Mouse (Mus musculus) embryonic facial prominence, embryonic 10.5 days (tissue): ENCODE measurements around the gene Psmb3. TPM values are rescaled to one million over a fixed set of nuclear protein-coding genes. Genes with fewer than 3 reads are reported as not detected.
A peak's percentile ranks its signal among the peaks of the same experiment; 100 is the strongest.

Experiments used
- DNase-seq: peaks from one replicate; pipeline ENCODE4 v3.0.0-alpha.2; 2017; ENCODE audit warnings: low spot score
- H3K27ac ChIP-seq: fragments of 300-500 bp; sonication (generic); replicated peaks from 2 replicates; pipeline ENCODE4 v1.5.1; 2016; ENCODE audit warnings: mild to moderate bottlenecking
- H3K27me3 ChIP-seq: fragments of 300-500 bp; sonication (generic); replicated peaks from 2 replicates; pipeline ENCODE4 v1.6.1; 2016; ENCODE audit warnings: low read depth, mild to moderate bottlenecking; ENCODE audit not compliant: poor library complexity, severe bottlenecking
- H3K36me3 ChIP-seq: fragments of 300-500 bp; sonication (generic); replicated peaks from 2 replicates; pipeline ENCODE4 v1.6.1; 2016; ENCODE audit warnings: mild to moderate bottlenecking, moderate library complexity
- H3K4me1 ChIP-seq: fragments of 300-500 bp; sonication (generic); 2 replicates; pipeline ENCODE4 v1.6.1; 2016
- H3K4me3 ChIP-seq: fragments of 300-500 bp; sonication (generic); 2 replicates; pipeline ENCODE4 v1.5.1; 2016; ENCODE audit warnings: mild to moderate bottlenecking, moderate library complexity
- H3K9me3 ChIP-seq: fragments of 300-500 bp; sonication (generic); 2 replicates; pipeline ENCODE4 v1.6.1; 2016; ENCODE audit warnings: mild to moderate bottlenecking
- WGBS: fragments of 180-500 bp; shearing (Covaris S2); methylation state at CpG from one replicate; pipeline ENCODE4 v1.1.7; 2016; 5-methylcytosine and 5-hydroxymethylcytosine counted together
- polyA plus RNA-seq: library from polyadenylated mRNA; unstranded; fragments of >200 nt; fragmentation: Nextera tagmentation; extraction: Ambion mirVana; gene quantifications from 2 replicates; pipeline ENCODE4 v1.2.1, GENCODE M21; 2016

The Psmb3 gene
- polyA plus RNA-seq, 1 experiment from 2014 or later, result 634 TPM

DNA sequence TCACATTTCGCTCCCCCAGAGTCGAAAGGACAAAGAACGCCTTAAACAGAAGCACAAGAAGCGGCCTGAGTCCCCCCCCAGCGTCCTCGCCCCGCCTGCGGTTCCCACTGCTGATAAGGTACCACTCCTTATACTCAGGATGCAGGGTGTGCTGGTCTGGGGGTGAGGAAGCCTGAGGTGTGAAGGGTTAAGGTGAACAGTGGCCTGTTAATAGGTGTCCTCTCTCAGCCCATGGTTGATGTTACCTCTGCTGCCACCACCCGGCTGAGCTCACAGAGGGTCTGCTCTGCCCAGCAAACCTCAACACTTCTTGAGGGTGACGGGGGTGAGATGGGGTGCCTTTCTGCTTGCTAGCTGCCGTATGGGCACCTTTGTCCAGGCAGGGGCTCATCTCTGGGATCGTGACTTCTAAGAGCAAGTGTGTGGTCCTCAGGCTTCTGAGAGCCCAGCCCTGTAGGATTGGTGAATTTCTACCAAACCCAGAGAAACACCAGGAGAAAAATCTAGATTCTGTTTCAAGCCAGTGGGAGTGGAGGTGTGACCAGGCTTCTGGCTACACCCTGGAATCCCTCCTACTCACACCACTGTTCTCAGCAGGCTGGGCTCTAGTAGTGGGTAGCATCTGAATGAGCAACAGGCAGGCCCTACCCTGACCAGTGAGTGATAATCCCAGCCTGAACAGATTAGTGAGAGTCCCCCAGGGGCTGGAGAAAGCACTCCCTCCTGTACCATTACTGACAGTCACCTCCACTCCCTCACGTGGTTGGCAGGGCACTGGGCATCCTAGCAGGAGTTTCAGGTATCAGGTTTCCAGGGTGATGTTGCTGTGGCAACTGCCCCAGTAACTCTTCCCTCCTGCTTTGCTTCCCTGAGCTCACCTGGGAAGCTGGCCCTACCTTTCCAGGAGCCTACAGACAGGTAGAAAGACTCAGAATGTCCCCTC is 32.7 kb upstream of the Psmb3 start:
- peaks cover 42% of the 10 kb centered on the region for H3K4me1 ChIP-seq
- H3K27ac ChIP-seq, result peak overlapping the region; percentile 66
- 0 out of 2 replicates have a peak overlapping the region, but pooled peaks have one; percentile 5 for H3K4me3 ChIP-seq
- DNase-seq, result no peak
- H3K27me3 ChIP-seq, result no peaks in the 10 kb centered on the region
- peaks cover 100% of the 10 kb centered on the region for H3K36me3 ChIP-seq
- WGBS, result 63% methylated on average over 13 of the region's 13 CpGs
- no peaks in the 10 kb centered on the region for H3K9me3 ChIP-seq

GRCm38 (mm10) chr11:97671177-97671527 is 32.0 kb upstream of the Psmb3 start:
- H3K4me3 ChIP-seq, result no peak overlapping the region
- H3K27me3 ChIP-seq, result no peaks in the 10 kb centered on the region
- H3K9me3 ChIP-seq, result no peaks in the 10 kb centered on the region
- peak overlapping the region; percentile 66 for H3K27ac ChIP-seq
- peaks cover 100% of the 10 kb centered on the region for H3K36me3 ChIP-seq
- H3K4me1 ChIP-seq, result peaks cover 44% of the 10 kb centered on the region
- DNase-seq, result no peak
- WGBS, result 45% methylated on average over 2 of the region's 2 CpGs

DNA sequence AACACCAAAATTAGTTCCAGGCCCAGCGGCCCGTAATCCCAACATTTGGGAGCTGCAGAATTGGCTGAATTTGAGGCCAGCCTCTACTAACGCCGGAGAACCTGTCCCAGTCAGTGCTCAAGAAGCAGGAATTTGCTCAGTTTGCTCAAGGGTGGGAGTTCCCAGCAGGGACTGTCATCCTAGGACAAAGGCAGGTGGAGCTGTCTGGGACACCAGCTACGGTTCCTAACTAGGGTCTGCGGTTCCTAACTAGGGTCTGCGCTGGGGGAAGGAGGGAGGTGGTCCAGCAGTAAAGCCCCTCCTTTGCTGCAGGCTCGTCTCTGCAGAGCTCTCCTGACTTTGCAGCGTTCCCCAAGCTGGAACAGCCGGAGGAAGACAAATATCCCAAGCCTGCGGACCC is 30.1 kb upstream of the Psmb3 start:
- H3K27me3 ChIP-seq, result no peaks in the 10 kb centered on the region
- H3K36me3 ChIP-seq, result peaks cover 100% of the 10 kb centered on the region
- no peak overlapping the region for H3K4me3 ChIP-seq
- WGBS, result 85% methylated on average over 11 of the region's 11 CpGs
- H3K27ac ChIP-seq, result no peak overlapping the region
- peaks cover 55% of the 10 kb centered on the region for H3K4me1 ChIP-seq
- no peak for DNase-seq
- no peaks in the 10 kb centered on the region for H3K9me3 ChIP-seq

DNA sequence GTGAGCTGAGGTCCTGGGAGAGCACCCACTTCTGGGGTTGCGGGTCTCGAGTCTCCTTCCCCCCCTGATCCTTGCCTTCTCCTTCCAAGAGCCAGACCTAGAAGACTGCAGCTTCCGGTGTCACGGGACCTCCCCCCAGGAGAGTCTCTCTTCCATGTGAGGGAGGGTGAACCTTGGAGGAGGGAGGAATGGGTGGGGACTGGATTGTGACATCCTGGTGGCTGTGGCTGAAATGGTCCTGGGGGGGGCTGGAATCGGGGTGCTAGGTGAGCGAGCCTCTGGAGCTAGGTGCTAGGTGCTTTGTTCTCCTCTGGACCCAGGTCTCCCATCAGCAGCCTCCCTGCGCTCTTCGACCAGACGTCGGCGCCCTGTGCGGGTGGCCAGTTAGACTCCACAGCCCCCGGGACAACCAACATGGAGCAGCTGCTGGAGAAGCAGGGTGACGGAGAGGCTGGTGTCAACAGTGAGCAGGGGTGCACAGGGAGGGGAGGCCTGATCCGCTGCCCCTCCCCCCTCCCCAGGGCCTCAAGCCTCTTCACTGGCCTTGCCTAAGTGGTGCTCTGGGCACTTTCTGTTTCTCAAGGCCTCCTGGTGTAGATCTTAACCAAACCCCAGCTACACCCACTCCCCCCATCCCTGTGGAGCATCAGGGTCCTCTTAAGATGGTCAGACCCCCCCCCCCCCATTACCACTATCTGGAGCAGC is 27.0 kb upstream of the Psmb3 start:
- Histone ChIP-seq H3K36me3 (peaks cover 99% of the 10 kb centered on the region), H3K4me3 (no peak overlapping the region), H3K27ac (no peak overlapping the region), H3K27me3 (no peaks in the 10 kb centered on the region), H3K4me1 (peaks cover 32% of the 10 kb centered on the region), H3K9me3 (no peaks in the 10 kb centered on the region)
- WGBS, result 77% methylated on average over 15 of the region's 15 CpGs
- no peak for DNase-seq

GRCm38 (mm10) chr11:97677381-97677780 is 25.8 kb upstream of the Psmb3 start:
- WGBS, result 60% methylated on average over 15 of the region's 15 CpGs
- no peaks in the 10 kb centered on the region for H3K9me3 ChIP-seq

DNA sequence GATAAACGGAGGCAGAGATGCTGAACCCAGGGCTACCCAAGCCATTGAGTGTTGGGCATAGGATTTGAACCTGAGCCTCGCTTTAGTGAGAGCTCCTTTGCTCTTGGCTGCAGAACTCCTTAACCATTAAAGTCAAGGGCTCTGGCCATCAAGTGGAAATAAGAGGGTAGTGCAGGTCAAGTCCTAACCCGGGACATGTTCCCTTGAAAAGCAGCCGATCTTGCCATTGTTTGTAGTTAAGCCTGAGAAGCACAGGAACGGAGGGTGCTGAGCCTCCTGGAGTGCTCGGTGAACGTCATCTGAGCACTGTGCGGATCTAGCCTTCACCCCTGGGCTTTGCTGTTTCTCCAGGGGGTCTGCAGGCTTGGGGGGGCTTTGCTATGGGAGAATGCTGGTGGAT is 25.4 kb upstream of the Psmb3 start:
- WGBS, result 37% methylated on average over 8 of the region's 8 CpGs
- H3K27ac ChIP-seq, result peak overlapping the region; percentile 40; the same call in 1 of the 2 replicates
- no peak overlapping the region for H3K4me3 ChIP-seq

More at GRCm38 (mm10) chr11:97677381-97677780, 25.8 kb upstream of the Psmb3 start:
- DNase-seq, result no peak
- peaks cover 99% of the 10 kb centered on the region for H3K36me3 ChIP-seq
- 0 out of 2 replicates have a peak overlapping the region, but pooled peaks have one; percentile 40 for H3K27ac ChIP-seq
- 0 out of 2 replicates have a peak, but pooled peaks cover 3% of the 10 kb centered on the region for H3K27me3 ChIP-seq
- H3K4me3 ChIP-seq, result no peak overlapping the region
- H3K4me1 ChIP-seq, result peaks cover 31% of the 10 kb centered on the region

GRCm38 (mm10) chr11:97678301-97678700 is 24.9 kb upstream of the Psmb3 start:
- H3K27ac ChIP-seq, result peak overlapping the region; percentile 40; the same call in 1 of the 2 replicates
- 71% methylated on average over 15 of the region's 15 CpGs for WGBS
- peaks cover 31% of the 10 kb centered on the region for H3K4me1 ChIP-seq
- no peak overlapping the region for H3K4me3 ChIP-seq
- H3K27me3 ChIP-seq, result 0 out of 2 replicates have a peak, but pooled peaks cover 3% of the 10 kb centered on the region
- peaks cover 96% of the 10 kb centered on the region for H3K36me3 ChIP-seq
- no peaks in the 10 kb centered on the region for H3K9me3 ChIP-seq
- DNase-seq, result no peak

More for the DNA sequence above, 25.4 kb upstream of the Psmb3 start:
- H3K4me1 ChIP-seq, result peaks cover 31% of the 10 kb centered on the region
- 0 out of 2 replicates have a peak, but pooled peaks cover 3% of the 10 kb centered on the region for H3K27me3 ChIP-seq
- peaks cover 98% of the 10 kb centered on the region for H3K36me3 ChIP-seq
- no peak for DNase-seq
- H3K9me3 ChIP-seq, result no peaks in the 10 kb centered on the region

- DNase-seq, result no peak
- Histone ChIP-seq H3K27me3 (0 out of 2 replicates have a peak, but pooled peaks cover 3% of the 10 kb centered on the region), H3K4me1 (peaks cover 45% of the 10 kb centered on the region), H3K27ac (no peak overlapping the region), H3K9me3 (no peaks in the 10 kb centered on the region), H3K36me3 (peaks cover 84% of the 10 kb centered on the region), H3K4me3 (0 out of 2 replicates have a peak overlapping the region, but pooled peaks have one; percentile 3)
- 85% methylated on average over 12 of the region's 12 CpGs for WGBS
Observed at GRCm38 (mm10) chr11:97680430-97680829, 22.8 kb upstream of the Psmb3 start.

DNA sequence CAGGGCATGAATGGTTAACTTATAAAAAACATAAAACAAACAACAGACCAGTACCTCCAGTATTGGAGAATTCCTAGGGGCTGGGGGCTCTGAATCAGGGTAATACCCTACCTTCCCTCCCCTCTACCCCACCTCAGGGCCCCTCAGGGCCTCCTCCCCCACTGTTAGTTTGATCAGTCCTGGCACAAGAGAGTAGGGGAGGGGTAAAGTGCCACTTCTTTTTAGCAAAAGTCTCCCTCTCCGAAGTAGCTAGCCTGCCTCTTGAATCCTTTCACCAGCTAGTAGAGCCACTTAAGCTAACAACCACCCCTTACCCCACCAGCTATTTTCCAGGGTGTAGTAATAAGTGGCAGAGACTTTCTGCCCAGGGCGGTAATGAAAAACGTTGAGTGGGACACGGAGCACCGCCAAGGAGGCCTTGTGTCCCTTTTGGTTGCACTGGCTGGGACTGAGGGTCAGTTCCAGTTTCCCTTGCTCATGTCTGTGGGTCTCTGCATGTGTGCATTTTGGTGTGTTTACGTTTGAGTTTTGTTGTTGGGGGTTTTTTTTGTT is 20.6 kb upstream of the Psmb3 start:
- no peak for DNase-seq
- Histone ChIP-seq H3K4me1 (peaks cover 44% of the 10 kb centered on the region), H3K27ac (no peak overlapping the region), H3K4me3 (no peak overlapping the region), H3K36me3 (peaks cover 73% of the 10 kb centered on the region), H3K27me3 (0 out of 2 replicates have a peak, but pooled peaks cover 3% of the 10 kb centered on the region), H3K9me3 (no peaks in the 10 kb centered on the region)
- WGBS, result 81% methylated on average over 6 of the region's 6 CpGs

DNA sequence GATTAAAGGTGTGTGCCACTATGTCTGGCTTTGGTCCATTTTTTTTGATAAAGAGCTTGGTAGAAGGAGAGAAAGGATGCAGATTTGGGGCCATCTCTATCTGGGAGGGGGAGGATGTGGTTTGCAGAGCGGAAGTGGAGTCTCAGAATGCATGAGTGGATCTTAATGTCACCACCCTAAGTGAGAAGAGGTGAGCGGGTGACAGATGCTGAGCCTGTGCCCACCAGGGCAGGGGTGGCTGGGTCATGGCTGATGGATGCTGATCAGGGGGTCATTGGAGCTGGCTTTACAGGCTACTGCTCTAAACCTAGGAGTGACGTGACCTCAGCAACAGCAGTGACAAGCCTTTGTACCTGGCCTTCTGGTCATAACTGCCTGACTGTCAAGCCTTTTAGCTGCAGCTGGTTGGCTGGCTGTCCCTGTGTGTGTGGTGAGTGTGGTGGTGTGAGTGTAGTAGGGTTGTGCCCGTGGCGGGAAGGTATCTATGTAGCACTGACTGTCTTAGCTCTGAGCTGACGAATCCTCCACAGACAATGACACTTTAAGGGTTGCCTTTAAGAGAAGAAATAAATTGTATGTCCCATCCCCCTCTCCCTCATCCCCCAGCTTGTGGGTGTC is 19.0 kb upstream of the Psmb3 start:
- 0 out of 2 replicates have a peak, but pooled peaks cover 3% of the 10 kb centered on the region for H3K27me3 ChIP-seq
- H3K4me3 ChIP-seq, result 0 out of 2 replicates have a peak overlapping the region, but pooled peaks have one; percentile 5
- peaks cover 73% of the 10 kb centered on the region for H3K36me3 ChIP-seq
- H3K27ac ChIP-seq, result no peak overlapping the region
- no peak for DNase-seq
- no peaks in the 10 kb centered on the region for H3K9me3 ChIP-seq
- H3K4me1 ChIP-seq, result peaks cover 35% of the 10 kb centered on the region
- 87% methylated on average over 6 of the region's 6 CpGs for WGBS

DNA sequence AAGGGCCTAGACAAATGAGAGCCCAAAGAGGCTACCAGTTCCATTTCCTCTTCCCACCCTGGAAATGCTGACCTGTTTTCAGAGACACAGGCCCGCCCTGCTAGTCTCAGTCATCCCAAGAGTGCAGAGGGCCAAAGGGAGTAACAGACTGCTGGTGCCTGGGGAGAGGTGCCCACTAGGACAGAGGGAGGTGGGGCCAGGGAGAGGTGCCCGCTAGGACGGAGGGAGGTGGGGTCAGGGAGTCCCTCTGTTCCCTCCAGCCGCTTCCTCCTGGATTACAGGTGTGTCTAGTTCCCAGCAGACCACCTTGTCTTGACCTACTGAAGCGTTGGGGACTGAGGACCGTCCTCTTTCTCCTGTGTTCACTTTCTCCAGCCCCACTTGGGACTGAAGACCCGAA is 18.4 kb upstream of the Psmb3 start:
- peaks cover 35% of the 10 kb centered on the region for H3K4me1 ChIP-seq
- H3K27me3 ChIP-seq, result 0 out of 2 replicates have a peak, but pooled peaks cover 3% of the 10 kb centered on the region
- 0 out of 2 replicates have a peak overlapping the region, but pooled peaks have one; percentile 5 for H3K4me3 ChIP-seq
- no peaks in the 10 kb centered on the region for H3K9me3 ChIP-seq
- 42% methylated on average over 7 of the region's 7 CpGs for WGBS
- no peak for DNase-seq
- peaks cover 72% of the 10 kb centered on the region for H3K36me3 ChIP-seq
- 0 out of 2 replicates have a peak overlapping the region, but pooled peaks have one; percentile 5 for H3K27ac ChIP-seq
